26 mouse cellular contexts compared by ENCODE assay signal in genomic region chr4:133904326-133904725, GRCm38 (mm10). TPM values are rescaled to one million over a fixed set of nuclear protein-coding genes. Genes with fewer than 3 reads are reported as not detected.
DNase-seq lines count a peak whose midpoint lies in the region; TF ChIP-seq lines count a peak whose summit lies in the region.
"Had no signal": no experiment of that assay in that cellular context is flagged by ENCODE, and none has a peak within 500 bp of the region (broad histone marks: within the 10 kb centered on the region; RNA-seq: fewer than 3 reads in every experiment).

No protein-coding gene starts in this region.

- intact Hi-C loops in heart, postnatal 25 days (cut with DNase I) = no loop called here
- intact Hi-C loops in left cerebral cortex, postnatal 36 days (cut with DNase I) = no loop called here

- TF ChIP-seq CTCF in bone marrow macrophage, adult 2 months (IDR thresholded peaks at IDR 0.05; ENCODE audit: low read depth, low read length) = no peak

- peak; percentile 4 for DNase-seq in cerebellum, adult 9-10 months
- DNase-seq in cerebellum, postnatal 10 days = no peak
- peak; percentile 89 for DNase-seq in R1 (ENCODE audit: low read depth, low spot score)
- DNase-seq in layer of hippocampus, adult 9-10 months (ENCODE audit: low spot score) = no peak
- DNase-seq in heart, postnatal 25 days (ENCODE audit: low spot score) = no peak
- no peak for DNase-seq in left cerebral cortex, postnatal 36 days (ENCODE audit: low spot score in 2 of 2)
- DNase-seq: adrenal gland, postnatal 10 days; adrenal gland, postnatal 36 days; cerebellum, adult 11-12 months; cerebellum, adult 8-10 months; cerebellum, postnatal 36 days; embryo, embryonic 11 days; gastrocnemius, postnatal 10 days; gastrocnemius, postnatal 36 days; heart, adult 2 months; heart, postnatal 14 days had no signal

- no peak overlapping the region for H3K4me3 ChIP-seq in bone marrow macrophage, adult 2 months (ENCODE audit: insufficient read depth, low read length)
- H3K4me3 ChIP-seq: embryonic facial prominence, embryonic 10.5 days; embryonic facial prominence, embryonic 13.5 days; erythroblast, embryonic 14.5 days; forebrain, embryonic 12.5 days; forebrain, embryonic 15.5 days; heart, adult 2 months; heart, embryonic 10.5 days; heart, embryonic 13.5 days; hindbrain, embryonic 12.5 days; hindbrain, embryonic 15.5 days had no signal

- peaks cover 44% of the 10 kb centered on the region for H3K4me1 ChIP-seq in bone marrow macrophage, adult 2 months (ENCODE audit: control insufficient read depth, insufficient read depth, low read length)
- H3K4me1 ChIP-seq: embryonic facial prominence, embryonic 13.5 days; forebrain, embryonic 12.5 days; hindbrain, embryonic 15.5 days had no signal

- no peak for TF ChIP-seq POLR2A in bone marrow macrophage, adult 2 months (IDR thresholded peaks at IDR 0.05; ENCODE audit: borderline replicate concordance, low read depth, low read length)

- H3K27ac ChIP-seq in bone marrow macrophage, adult 2 months (ENCODE audit: insufficient read depth, low read depth, low read length) = peak overlapping the region; percentile 63
- H3K27ac ChIP-seq: embryonic facial prominence, embryonic 10.5 days; embryonic facial prominence, embryonic 13.5 days; forebrain, embryonic 12.5 days; forebrain, embryonic 15.5 days; heart, adult 2 months; hindbrain, embryonic 12.5 days; hindbrain, embryonic 15.5 days had no signal

RNA-seq across cellular contexts. Expression of gene Rps6ka1, which starts 16.7 kb away (rescaled TPM):
- polyA plus RNA-seq in bone marrow macrophage, adult 2 months (2012; ENCODE audit: insufficient read depth, insufficient read length, missing spikeins) = 100 and 101 TPM in 2 replicates
- 1 to 10 TPM; 5.4 to 6.3 TPM for total RNA-seq in heart, postnatal 25 days (2021)
- 10 to 100 TPM in 1 of 2 experiments, 1 to 10 TPM in 1; 9.9 to 13.6 TPM for total RNA-seq in left cerebral cortex, postnatal 36 days (2021)

Comparison
In these comparisons a context has a peak if more than half of its experiments do, and no peak if none do; other contexts are left out.
1. DNase-seq: peak in cerebellum, adult 9-10 months (single experiment) and R1 (single experiment); none in cerebellum, postnatal 10 days (0 of 2), layer of hippocampus, adult 9-10 months (single experiment), heart, postnatal 25 days (single experiment) and left cerebral cortex, postnatal 36 days (0 of 2).